Mouse (Mus musculus) CD8-positive naive resting alpha-beta T cell, adult 2 months (primary cell): ENCODE results near the gene Cd96.

ENCODE experiments used
- DNase-seq, 2 experiments: peaks; one replicate each; pipeline ENCODE4 v3.0.0; 2022; ENCODE audit warnings: low read depth in 2 of 2, low spot score in 2 of 2

Gene Cd96

DNA sequence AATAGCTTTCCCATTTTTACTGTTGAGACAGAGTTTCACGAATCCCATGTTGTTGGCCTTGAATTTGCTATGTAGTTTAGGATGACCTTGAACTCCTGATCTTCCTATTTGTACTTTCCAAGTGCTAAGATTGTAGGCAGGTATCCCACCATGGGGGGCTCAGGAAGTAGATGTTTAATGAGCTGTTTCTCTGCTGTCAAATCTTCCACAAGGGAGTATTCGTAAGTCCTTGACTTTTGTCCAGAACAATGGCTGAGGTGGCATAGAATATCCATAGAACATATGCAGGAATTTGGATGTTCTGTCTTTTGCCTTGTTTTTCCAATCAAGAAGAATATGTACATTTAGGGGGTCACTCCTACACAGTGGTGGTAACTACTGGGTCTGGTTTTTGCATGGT is 73.1 kb downstream of the Cd96 start:
- no peak for DNase-seq

DNA sequence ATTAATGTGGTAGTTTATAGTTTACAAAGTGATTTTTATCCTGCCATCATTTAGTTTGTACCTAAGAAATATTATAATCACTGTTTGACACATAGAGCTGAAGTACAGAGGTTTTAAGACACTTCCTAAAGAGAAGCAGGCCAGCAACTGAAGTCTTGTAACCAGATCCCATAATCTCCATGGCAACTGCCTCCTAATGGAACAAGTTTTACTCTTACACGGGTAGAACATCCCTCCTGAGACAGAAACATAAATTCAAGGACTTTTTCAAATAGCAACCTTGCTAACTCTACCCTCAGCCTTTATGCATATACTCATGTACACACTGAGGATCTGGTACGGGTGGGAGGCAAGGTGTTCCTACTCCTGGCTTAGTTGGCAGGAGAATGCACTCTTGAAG is 83.8 kb downstream of the Cd96 start:
- no peak for DNase-seq

DNA sequence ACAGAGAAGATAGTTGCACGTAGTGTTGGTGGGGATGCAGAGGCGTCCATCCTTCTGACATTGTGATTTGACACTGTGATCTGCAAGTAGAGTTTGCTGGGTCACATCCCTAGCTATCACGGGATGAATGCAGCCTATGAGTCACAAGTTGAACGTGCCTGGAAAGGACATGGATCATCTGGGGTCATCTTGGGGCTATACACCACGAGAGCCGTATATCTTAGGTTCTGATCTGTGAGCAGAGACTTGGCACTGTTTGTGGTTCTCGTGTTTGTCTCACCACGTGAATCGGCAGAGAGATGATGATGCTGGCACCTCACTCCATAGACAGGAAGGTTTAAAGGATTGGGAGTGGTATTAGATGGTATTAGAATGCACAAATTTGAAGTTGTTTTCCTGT is 86.2 kb downstream of the Cd96 start:
- DNase-seq, result no peak

DNA sequence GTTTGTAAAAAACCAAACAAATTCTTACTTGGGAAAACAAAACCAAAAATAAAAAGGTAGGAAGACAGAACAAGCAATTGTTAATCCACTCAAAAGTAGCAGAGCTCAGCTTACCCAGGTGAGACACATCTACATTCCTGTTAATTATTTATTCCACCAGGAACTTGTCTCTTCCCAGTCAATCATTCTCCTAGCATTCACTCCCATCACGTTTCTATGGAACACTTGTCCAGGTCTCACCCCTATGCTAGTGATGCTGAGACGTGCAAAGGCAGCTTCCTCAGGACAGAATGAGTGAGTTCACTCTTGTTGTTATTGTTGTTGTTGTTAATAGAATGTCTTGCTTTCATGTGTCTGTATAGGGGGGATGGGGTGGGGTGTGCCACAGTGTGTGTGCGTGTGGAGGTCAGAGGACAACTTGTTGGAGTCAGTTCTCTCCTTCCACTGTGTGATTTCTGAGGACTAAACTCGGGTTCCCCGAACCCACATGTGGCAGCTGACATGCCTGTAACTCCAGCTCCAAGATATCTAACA is 97.0 kb downstream of the Cd96 start:
- no peak for DNase-seq

DNA sequence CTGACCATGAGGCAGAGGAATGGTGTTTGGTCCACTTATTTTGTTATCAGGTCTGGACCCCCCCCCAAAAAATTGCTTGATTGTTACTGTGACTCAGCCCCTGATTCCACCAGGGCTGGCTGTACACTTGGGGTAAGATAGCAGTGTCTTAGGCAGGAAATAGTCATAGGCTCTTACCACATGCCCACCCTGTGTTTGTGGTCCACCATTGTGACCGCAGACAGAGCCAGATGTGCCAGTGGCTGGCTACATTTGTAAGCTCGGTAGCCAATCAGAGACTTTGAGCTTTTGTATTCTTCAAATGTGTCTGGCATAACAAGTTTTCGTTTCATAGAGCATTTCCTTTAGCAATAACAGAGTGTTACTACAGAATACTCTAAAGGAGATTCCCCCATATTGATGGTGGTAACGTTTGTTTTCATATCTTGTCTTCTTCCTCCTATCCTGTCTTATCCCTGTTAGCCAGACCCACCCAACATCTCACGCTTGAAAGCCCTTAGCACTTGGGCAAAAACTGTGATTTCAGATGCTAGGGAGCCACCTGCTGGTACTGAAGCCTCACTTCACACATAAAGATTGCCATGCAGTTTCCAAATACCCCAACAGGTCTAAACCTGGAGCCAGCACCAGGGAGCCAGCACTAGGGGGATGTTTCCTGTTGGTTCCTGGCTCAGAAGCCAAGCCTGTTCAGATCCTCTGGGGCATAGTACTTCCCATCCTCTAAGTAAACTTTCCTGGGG is 97.7 kb downstream of the Cd96 start:
- peak; percentile 77 to 82 for DNase-seq

DNA sequence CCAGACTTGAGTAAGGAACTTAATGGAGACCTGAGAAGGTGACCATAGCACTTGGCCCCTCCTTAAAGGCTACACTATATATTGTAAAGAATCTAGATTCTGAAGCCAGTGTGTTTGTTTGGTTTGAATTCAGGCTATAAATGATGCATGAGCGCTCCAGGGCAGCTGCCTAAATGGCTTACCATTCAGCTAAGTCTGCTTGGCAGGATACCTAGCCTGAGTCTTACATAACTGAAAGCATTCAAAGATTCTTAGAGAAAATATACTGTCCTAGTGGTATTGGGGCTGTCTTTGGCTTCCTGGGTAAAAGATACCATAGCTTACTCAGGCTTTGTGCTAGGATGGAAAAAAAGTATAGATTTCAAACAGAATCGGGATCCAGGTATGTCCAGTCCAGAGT is 98.7 kb downstream of the Cd96 start:
- no peak for DNase-seq

DNA sequence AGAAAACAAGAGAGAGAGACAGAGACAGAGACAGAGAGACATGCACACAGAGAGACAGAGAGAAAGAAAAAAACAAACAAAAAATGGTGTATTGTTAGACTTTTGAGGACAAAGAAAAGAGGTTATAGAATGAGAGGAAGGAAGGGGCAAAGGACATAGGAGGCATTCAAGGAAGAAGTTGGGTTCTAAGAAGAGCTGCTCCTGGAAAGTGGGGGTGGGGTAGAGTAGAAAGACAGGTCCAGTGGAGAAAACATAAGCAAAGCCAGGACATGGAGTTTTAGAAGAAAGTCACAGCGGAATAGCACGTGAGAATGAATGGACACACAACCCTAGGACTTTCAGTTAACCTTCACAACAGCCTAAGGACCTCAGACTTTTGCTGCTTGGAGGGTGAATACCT is 99.7 kb downstream of the Cd96 start:
- no peak for DNase-seq

DNA sequence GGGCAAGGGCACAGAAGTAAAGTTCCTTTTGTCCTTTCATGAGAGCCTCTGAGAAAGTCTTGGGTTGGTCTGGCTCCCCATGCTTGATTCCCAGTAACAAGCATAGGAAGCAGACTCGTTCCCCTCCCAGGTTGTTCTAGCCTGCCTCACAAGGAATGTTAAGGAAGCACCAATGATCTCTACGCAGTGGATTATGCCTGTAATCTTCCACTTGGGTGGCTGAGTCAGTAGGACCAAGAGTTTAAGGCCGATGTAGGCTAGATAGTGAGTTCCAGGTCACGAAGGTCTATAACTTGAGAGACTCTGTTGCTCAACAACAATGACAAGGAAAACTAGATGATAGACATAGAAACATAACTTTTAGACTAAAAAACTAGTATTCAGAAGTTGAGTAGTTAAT is 100.3 kb downstream of the Cd96 start:
- DNase-seq, result no peak

DNA sequence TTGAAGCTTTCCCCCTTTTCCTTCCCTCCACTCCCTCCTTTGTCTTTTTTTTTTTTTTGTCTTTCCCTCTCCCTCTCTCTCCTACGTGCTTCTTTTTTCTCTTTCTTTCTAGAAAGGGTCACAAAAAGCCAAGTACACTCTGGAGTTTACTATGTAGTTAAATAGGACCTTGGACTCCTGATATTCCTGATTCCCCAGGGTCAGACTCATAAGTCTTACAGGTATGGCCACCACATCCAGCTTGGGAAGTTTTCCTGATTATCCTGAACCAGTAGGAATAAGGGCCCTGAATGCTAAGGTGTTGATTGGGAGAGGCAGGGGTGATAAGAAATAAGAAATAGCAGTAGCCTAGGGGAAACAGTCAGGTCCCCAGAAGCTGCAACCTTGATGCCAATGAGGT is 100.7 kb downstream of the Cd96 start:
- no peak for DNase-seq

DNA sequence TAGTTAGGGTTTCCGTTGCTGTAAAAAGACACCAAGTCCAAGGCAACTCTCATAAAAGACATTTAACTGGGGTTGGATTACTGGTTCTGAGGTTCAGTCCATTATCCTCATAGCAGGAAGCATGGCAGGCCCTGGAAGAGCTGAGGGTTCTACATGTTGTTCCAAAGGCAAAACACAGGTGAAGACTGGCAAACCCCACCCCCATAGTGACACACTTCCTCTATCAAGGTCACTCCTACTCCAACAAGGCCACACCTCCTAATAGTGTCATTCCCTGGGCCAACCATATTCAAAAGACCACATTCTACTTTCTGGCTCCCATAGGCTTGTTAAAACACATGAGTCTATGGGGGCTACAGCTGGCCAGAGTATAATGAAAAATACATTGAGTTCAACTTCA is 108.4 kb downstream of the Cd96 start:
- no peak for DNase-seq

DNA sequence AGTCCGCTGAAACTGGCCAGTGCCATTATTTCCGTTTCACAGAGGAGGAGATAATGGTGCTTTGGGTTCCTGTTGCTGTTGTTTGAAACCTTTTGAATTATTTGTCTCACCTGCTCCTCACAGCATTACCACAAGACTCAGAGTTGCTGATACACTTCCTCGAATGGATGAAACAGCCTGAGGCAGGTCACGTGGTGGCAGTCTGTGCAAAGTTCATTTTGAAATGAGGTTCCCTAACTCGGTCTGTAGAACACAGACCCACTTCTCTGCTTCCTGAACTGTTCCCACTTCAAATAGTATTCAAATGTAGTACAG is 109.2 kb downstream of the Cd96 start:
- DNase-seq, result peak; percentile 36 to 53

DNA sequence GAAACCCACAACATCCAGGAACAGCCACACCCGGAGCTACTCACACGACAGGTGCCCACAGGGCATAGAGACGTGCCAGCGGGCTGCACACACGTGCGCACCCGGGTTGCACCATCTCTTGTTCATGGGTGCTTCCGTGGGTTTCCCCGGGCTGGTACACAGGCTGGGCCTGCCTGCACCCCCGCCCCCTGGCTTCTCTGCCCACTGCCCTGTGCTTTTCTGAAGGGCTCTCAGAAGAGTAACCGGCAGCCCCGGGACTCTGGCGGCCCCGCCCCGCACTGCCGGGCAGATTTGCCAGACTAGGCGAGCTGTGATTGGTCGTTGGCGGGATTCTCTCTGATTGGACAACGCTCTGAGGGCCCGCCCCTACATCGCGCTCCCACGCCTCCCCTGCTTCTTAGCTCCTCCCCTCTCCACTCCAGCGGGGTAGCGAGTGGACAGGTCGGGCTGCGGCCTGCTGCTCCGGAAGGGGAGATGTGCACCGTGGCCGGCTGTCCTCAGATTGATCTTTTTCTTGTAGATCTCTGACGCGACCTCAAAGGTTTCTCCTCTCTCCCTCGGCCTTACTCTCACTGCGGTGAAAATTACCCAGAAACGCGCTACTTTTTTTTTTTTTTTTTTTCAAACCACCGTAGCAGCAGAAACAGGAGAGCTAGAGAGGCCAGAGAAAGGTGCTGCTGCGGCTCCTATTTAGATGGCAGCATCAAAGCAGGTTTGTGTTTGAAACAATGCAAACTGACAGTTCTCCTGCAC is 109.7 kb downstream of the Cd96 start, which contains the start of gene Plcxd2:
Gene Plcxd2 (minus strand): TSS at position 66 of the 753 bp plus-strand sequence.
- DNase-seq, result peak; percentile 89 to 90

DNA sequence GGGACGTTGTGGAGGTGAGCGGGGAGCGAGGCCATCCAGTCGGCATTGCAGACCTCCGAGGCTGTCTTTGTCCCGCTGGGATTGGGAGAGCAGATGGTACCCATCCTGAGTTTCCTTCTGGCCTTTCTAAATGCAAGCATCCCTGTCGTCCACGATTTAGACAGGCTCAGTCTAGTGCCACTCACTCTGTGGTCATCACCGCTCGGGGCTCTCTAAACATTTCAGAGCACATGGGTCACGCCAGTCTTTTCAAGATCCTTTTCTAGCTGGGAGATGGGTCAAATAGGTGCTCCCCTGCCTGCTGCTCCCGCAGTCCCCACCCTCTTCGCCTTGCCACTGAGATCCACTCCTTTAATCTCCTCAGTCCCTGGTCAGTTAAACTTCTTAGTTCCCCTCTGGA is 110.3 kb downstream of the Cd96 start:
- DNase-seq, result no peak

DNA sequence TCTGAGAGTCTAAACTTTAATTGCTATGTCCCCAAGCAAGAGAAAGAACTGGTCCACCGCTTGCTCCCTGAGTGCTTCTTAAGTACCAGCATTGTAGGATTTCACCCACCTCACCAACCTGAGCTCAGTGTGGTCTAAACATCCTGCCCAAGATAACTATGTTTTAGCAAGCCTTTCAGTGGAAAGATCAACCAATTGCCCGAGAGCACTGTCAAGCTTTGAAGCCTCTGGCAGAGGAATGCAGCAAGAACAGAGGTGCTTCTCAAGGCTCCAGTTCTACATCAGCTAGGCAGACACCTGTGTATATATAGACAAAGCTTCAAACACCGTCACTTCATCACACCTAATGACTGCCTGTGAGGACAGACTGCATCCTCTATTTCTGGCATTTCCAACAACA is 111.3 kb downstream of the Cd96 start:
- peak; percentile 44 to 49 for DNase-seq

DNA sequence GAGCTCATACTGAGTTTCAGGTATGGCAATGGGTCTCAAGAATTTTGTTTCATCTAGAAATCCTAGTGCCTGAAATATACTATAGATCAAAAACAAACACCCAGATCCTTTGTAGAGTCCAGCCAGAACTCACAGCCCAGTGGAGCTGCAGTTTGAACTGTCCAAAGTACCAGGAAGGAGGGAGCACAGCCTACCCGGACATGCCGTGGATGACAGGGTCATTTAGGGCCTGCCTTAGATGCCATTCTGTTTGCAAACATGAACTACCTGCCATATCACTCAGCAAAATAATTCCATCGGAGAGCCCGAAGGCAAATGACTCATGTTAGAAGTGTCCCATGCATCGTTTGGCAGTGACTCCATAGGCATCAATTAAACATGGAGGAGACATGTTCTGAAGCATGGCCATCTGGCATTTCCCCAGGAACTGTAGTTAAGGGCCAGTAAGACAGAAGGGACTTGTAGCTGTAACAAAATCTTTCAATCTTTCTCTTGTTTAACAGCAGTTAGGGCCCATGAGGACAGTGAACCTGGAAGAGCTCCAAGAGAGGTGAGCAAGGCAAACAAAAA is 111.9 kb downstream of the Cd96 start:
- DNase-seq, result no peak

DNA sequence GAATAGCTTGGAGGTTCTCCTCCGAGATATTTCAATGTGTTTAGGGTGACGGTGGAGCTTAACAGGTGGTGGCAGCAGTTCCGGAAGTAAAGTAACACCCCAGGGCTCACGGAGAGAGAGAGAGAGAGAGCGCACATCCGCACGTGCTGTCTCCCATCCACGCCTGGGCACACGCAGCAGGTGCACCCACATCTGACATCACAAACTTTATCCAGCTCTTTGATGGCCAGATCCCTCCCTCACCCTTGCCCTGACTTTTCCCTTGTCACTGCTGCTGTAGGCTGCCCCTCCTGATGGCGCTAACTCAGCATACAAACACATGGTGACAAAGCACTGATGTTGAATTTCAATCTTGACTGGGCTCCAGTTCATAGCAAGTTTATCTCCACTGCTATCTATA is 113.8 kb downstream of the Cd96 start:
- peak; percentile 61 to 63 for DNase-seq

DNA sequence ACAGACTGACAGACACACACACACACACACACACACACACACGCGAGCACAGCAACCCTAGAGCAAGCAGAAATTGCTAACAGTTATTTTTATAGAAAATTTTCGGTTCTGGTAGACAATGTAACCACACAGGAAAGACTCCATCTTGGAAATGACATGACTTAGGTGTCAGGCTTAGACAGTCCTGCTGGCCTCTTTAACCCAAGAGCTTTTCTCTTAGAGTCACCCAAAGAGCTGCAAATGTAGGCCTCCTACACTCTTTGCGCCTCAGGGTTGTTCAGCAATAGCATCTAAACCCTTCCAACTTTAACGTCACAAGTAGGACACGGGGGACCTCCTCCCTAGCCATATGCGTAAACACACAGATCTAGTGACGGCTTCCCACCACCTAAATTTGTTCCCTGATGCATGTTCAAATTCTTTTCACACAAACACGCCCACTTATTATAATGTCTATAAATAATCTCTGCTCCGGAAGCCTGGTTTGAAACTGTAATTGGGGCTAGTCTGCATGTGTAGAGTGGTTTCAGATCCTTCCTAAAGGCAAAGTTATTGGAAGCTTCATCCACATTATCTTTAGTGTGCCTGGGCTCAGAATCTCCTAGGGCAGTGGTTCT is 118.4 kb downstream of the Cd96 start:
- peak in 1 of 2 experiments; percentile 37 for DNase-seq

DNA sequence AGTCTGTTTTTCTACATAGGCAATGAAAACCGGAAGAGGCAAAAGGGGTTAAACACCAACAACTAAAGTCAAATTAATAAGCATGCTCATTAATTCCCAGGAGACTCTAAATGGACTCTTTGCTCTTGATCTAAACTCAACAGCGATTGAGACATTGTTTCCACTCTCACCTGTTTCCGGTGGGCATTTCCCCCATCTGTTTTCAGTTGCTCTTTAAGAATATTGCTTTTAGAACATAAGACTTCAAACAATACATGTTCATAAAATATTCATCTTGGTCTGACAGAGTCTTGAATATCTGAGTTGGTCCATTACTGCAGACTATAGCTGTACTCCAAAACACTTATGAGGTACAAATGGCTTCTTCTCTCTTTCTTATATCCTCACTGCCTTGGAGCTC is 119.1 kb downstream of the Cd96 start:
- no peak for DNase-seq

DNA sequence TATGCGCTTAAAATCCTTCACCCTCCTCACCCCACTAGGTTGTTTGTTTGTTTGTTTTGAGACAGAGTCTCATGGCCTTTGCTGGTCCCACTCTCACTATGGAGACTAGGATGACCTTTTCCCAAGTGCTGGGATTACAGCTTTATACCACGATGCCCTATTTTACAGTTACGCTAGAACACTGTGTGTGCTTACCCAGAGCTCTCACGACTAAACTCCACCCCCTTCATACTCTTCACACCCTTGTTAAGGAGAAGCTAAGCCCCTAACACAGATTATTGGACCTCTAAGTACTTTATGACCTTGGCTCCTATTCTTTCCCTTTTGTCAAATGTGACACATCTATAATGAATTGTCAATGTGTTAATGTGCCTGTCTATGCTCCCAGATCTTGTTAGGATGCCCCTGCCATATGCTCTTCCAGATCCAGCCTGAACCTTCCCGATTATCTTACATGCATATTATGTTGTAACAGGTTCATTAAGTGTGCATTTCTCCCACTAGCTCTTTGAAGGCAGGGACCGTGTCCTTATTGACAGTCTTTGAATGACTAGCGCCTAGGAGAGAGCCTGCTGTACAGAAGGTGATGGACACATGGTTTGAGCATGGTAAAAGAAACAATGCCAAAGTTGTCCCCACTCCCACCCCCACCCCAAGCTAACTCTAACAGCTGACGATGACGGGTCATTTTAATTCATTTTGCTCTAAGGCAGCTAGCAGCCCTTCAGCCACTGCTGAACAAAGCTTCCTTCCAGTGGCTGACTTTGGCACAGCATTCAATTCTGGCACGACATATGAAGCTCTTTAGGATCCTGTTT is 120.5 kb downstream of the Cd96 start:
- DNase-seq, result no peak

DNA sequence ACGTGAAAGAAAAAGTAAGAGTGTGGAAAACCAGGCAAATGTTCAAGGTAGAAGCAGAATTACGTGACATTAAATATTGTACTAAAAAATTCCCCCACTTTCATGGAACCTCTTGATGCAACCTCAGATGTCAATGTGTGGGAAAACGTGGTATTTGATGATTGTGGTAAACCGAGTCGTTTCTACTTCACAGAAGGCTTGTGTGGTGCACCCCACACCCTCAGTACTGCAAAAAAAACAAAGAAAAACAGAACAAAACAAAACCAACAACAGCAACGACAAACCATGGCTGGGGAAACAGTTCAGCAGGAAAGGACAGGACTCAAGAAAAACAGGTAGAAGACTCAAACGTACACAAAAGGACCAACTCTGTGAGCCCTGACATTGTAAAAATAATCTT is 121.8 kb downstream of the Cd96 start:
- DNase-seq, result no peak
